8 mouse cellular contexts compared by ENCODE assay signal in genomic region chr7:145206056-145206610, GRCm38 (mm10). TPM values are rescaled to one million over a fixed set of nuclear protein-coding genes. Genes with fewer than 3 reads are reported as not detected.
A peak's percentile ranks its signal among the peaks of the same experiment; 100 is the strongest.
DNase-seq lines count a peak whose midpoint lies in the region; ATAC-seq lines count a peak whose summit lies in the region.

No protein-coding gene starts in this region.

- H3K9ac ChIP-seq in heart, embryonic 13.5 days, result peak overlapping the region; percentile 80
- peak overlapping the region; percentile 56 for H3K9ac ChIP-seq in liver, embryonic 13.5 days

- H3K4me3 ChIP-seq in forebrain, embryonic 10.5 days, result peak overlapping the region; percentile 39
- H3K4me3 ChIP-seq in heart, embryonic 13.5 days, result peak overlapping the region; percentile 23
- H3K4me3 ChIP-seq in liver, embryonic 13.5 days (replicated peaks), result peak overlapping the region; percentile 12; the same call in 1 of the 2 replicates

- H3K36me3 ChIP-seq in forebrain, embryonic 10.5 days (replicated peaks), result no peaks in the 10 kb centered on the region
- no peaks in the 10 kb centered on the region for H3K36me3 ChIP-seq in heart, embryonic 13.5 days
- H3K36me3 ChIP-seq in liver, embryonic 13.5 days, result no peaks in the 10 kb centered on the region

- ATAC-seq in heart, embryonic 13.5 days (ENCODE audit: extremely low read depth, insufficient number of reproducible peaks, low FRiP score, low TSS enrichment), result peak; percentile 60
- ATAC-seq in liver, embryonic 13.5 days (ENCODE audit: low read depth), result peak; percentile 62

- H3K27ac ChIP-seq in forebrain, embryonic 10.5 days, result peak overlapping the region; percentile 98
- peak overlapping the region; percentile 96 for H3K27ac ChIP-seq in heart, embryonic 13.5 days (replicated peaks)
- 0 out of 2 replicates have a peak overlapping the region, but pooled peaks have one; percentile 34 for H3K27ac ChIP-seq in liver, embryonic 13.5 days

- H3K4me1 ChIP-seq in forebrain, embryonic 10.5 days, result peaks cover 55% of the 10 kb centered on the region
- peaks cover 27% of the 10 kb centered on the region for H3K4me1 ChIP-seq in heart, embryonic 13.5 days
- peaks cover 13% of the 10 kb centered on the region for H3K4me1 ChIP-seq in liver, embryonic 13.5 days (replicated peaks)

- H3K27me3 ChIP-seq in forebrain, embryonic 10.5 days (ENCODE audit: poor library complexity, severe bottlenecking), result no peaks in the 10 kb centered on the region
- H3K27me3 ChIP-seq in heart, embryonic 13.5 days (replicated peaks), result no peaks in the 10 kb centered on the region
- H3K27me3 ChIP-seq in liver, embryonic 13.5 days, result peaks cover 13% of the 10 kb centered on the region; the same call in 1 of the 2 replicates

- DNase-seq in layer of hippocampus, adult 11-12 months (ENCODE audit: low spot score), result peak; percentile 81
- no peak for DNase-seq in layer of hippocampus, adult 9-10 months (ENCODE audit: low spot score)
- DNase-seq in forebrain, embryonic 10.5 days (ENCODE audit: extremely low spot score, low spot score), result peak; percentile 91
- DNase-seq in kidney, postnatal 10 days, result peak; percentile 84
- DNase-seq in liver, embryonic 13.5 days, result no peak
- peak; percentile 89 for DNase-seq in neural tube, embryonic 10.5 days (ENCODE audit: extremely low spot score, low spot score)
- peak; percentile 48 for DNase-seq in urinary bladder, postnatal 25 days (ENCODE audit: low spot score)

- WGBS in forebrain, embryonic 10.5 days, result 1% methylated on average over 34 of the region's 34 CpGs
- WGBS in heart, embryonic 13.5 days, result under 1% methylated on average over 34 of the region's 34 CpGs
- WGBS in liver, embryonic 13.5 days (ENCODE audit: insufficient replicate concordance), result 3% methylated on average over 34 of the region's 34 CpGs

- H3K4me2 ChIP-seq in heart, embryonic 13.5 days, result peak overlapping the region; percentile 60
- H3K4me2 ChIP-seq in liver, embryonic 13.5 days, result peak overlapping the region; percentile 54

- H3K9me3 ChIP-seq in forebrain, embryonic 10.5 days, result peaks cover 6% of the 10 kb centered on the region; the same call in 1 of the 2 replicates
- H3K9me3 ChIP-seq in heart, embryonic 13.5 days, result 0 out of 2 replicates have a peak, but pooled peaks cover 2% of the 10 kb centered on the region
- no peaks in the 10 kb centered on the region for H3K9me3 ChIP-seq in liver, embryonic 13.5 days (replicated peaks)

RNA-seq across cellular contexts. Expression of gene 1810010D01Rik, which starts 1.8 kb away (rescaled TPM):
- polyA plus RNA-seq in forebrain, embryonic 10.5 days (2016; fragmentation: Nextera tagmentation; extraction: Ambion mirVana), result 0.16 and 0.31 TPM in 2 replicates
- polyA plus RNA-seq in heart, embryonic 13.5 days (2015; fragmentation: Nextera tagmentation; extraction: Ambion mirVana), result 0.16 and 0.29 TPM in 2 replicates
- polyA plus RNA-seq in liver, embryonic 13.5 days (2015; fragmentation: Nextera tagmentation; extraction: Ambion mirVana), result 0.23 and 0.34 TPM in 2 replicates

Comparison
In these comparisons a context has a peak if more than half of its experiments do, and no peak if none do; other contexts are left out.
1. DNase-seq: peak in layer of hippocampus, adult 11-12 months (single experiment), forebrain, embryonic 10.5 days (single experiment), kidney, postnatal 10 days (single experiment), neural tube, embryonic 10.5 days (single experiment) and urinary bladder, postnatal 25 days (single experiment); none in layer of hippocampus, adult 9-10 months (single experiment) and liver, embryonic 13.5 days (single experiment).
2. H3K27ac ChIP-seq: peak in every context shown above with its lines; median percentile 98 in forebrain, embryonic 10.5 days; 96 in heart, embryonic 13.5 days; 34 in liver, embryonic 13.5 days.
3. Peak in every context shown above with its lines, with median percentiles within 50 percentile points of each other: H3K4me3 ChIP-seq.